Mouse (Mus musculus) mammary gland, adult 2 months (tissue): ENCODE results near the gene Olfr345. TPM values are rescaled to one million over a fixed set of nuclear protein-coding genes. Genes with fewer than 3 reads are reported as not detected.

Source experiments
- polyA plus RNA-seq: library from polyadenylated mRNA; depleted of rRNA; stranded (reverse); fragments of >200 nt; gene quantifications from 2 replicates; pipeline ENCODE4 v1.2.3, GENCODE M21; 2012; ENCODE audit warnings: low replicate concordance; rRNA removed

Gene Olfr345
- polyA plus RNA-seq = not detected in 2 replicates

GRCm38 (mm10) chr2:36639741-36640140 lies at the start of gene Olfr345:
Gene Olfr345, plus strand, starts transcription at chr2:36640041.

GRCm38 (mm10) chr2:36685488-36685887 lies 45.6 kb downstream of the Olfr345 start, which contains the start of gene Olfr346:
Gene Olfr346, plus strand, starts transcription at chr2:36685788.

Other genes starting within 250 kb of the Olfr345 start
- not detected in 2 replicates for gene Olfr339, start 221.1 kb upstream of the Olfr345 start, polyA plus RNA-seq
- not detected in 2 replicates for gene Olfr340, start 187.5 kb upstream of the Olfr345 start, polyA plus RNA-seq
- not detected in 2 replicates for gene Olfr341, start 157.6 kb upstream of the Olfr345 start, polyA plus RNA-seq
- gene Olfr342, start 115.0 kb upstream of the Olfr345 start, polyA plus RNA-seq = not detected in 2 replicates
- not detected in 2 replicates for gene Olfr344, start 73.4 kb upstream of the Olfr345 start, polyA plus RNA-seq
- gene Olfr346, start 45.7 kb downstream of the Olfr345 start, polyA plus RNA-seq = not detected in 2 replicates
- not detected in 2 replicates for gene Olfr347, start 91.9 kb downstream of the Olfr345 start, polyA plus RNA-seq
- not detected in 2 replicates for gene Olfr348, start 144.2 kb downstream of the Olfr345 start, polyA plus RNA-seq
- not detected in 2 replicates for gene Olfr50, start 150.5 kb downstream of the Olfr345 start, polyA plus RNA-seq
- gene Olfr3, start 177.0 kb downstream of the Olfr345 start, polyA plus RNA-seq = not detected in 2 replicates
- gene Olfr350, start 206.3 kb downstream of the Olfr345 start, polyA plus RNA-seq = not detected in 2 replicates
- gene Olfr351, start 222.6 kb downstream of the Olfr345 start, polyA plus RNA-seq = not detected in 2 replicates
- gene Olfr352, start 228.4 kb downstream of the Olfr345 start, polyA plus RNA-seq = not detected in 2 replicates